22 mouse cellular contexts compared by ENCODE assay signal in the genomic region with DNA sequence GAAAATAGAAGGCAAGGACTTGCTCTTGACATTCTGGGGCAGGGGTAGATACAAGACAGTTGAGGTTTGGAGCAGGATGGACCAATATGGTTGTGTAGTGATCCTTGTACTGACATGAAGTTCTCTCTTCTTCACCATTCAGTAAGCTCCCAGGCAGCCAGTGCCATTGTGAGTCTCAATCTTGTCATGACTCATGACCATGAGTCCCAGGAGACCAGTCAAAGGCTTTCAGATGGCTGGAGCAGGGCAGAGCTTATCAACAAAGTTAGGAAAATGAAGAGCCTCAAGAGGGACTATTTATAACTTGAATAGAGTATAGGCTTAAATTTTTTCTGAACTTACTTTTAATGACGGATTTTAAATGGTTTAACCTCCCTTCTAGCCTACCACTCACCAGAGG.
DNase-seq lines count a peak whose midpoint lies in the region; ATAC-seq lines count a peak whose summit lies in the region.
"Had no signal": no experiment of that assay in that cellular context is flagged by ENCODE, and none has a peak within 500 bp of the region (broad histone marks: within the 10 kb centered on the region; RNA-seq: fewer than 3 reads in every experiment).

No protein-coding gene starts in this region.

- 62% methylated on average over 1 of the region's 1 CpGs for WGBS in heart, embryonic 10.5 days

- peak; percentile 76 for DNase-seq in heart, adult 11 months
- DNase-seq in heart, embryonic 10.5 days (ENCODE audit: low spot score): no peak
- DNase-seq in heart, adult 8-10 months (ENCODE audit: low spot score): peak; percentile 9
- DNase-seq in heart, postnatal 10 days: no peak
- no peak for DNase-seq in right cerebral cortex, adult 18-20 months
- DNase-seq: adrenal gland, adult 2 months; adrenal gland, postnatal 10 days; adrenal gland, postnatal 25 days; B cell, adult 2 months; cerebellum, adult 11-12 months; cerebellum, adult 9-10 months; cerebellum, postnatal 10 days; cerebellum, postnatal 25 days had no signal

- no peaks in the 10 kb centered on the region for H3K4me1 ChIP-seq in heart, embryonic 10.5 days
- H3K4me1 ChIP-seq: embryonic facial prominence, embryonic 10.5 days; embryonic facial prominence, embryonic 12.5 days; forebrain, embryonic 10.5 days; forebrain, embryonic 12.5 days had no signal

- intact Hi-C loops in heart, postnatal 10 days (cut with DNase I): no loop called here

- H3K27ac ChIP-seq in heart, embryonic 10.5 days: no peak overlapping the region
- H3K27ac ChIP-seq: embryonic facial prominence, embryonic 10.5 days; embryonic facial prominence, embryonic 12.5 days; forebrain, embryonic 10.5 days; forebrain, embryonic 12.5 days had no signal

- no peaks in the 10 kb centered on the region for H3K36me3 ChIP-seq in heart, embryonic 10.5 days
- H3K36me3 ChIP-seq: embryonic facial prominence, embryonic 10.5 days; embryonic facial prominence, embryonic 12.5 days; forebrain, embryonic 10.5 days; forebrain, embryonic 12.5 days had no signal

- H3K27me3 ChIP-seq in heart, embryonic 10.5 days (ENCODE audit: insufficient read depth, poor library complexity, severe bottlenecking): no peaks in the 10 kb centered on the region
- H3K27me3 ChIP-seq: embryonic facial prominence, embryonic 12.5 days; forebrain, embryonic 12.5 days had no signal

- H3K9me3 ChIP-seq in heart, embryonic 10.5 days: no peaks in the 10 kb centered on the region
- H3K9me3 ChIP-seq: embryonic facial prominence, embryonic 10.5 days; embryonic facial prominence, embryonic 12.5 days; forebrain, embryonic 10.5 days; forebrain, embryonic 12.5 days had no signal

- H3K4me3 ChIP-seq in heart, embryonic 10.5 days: no peak overlapping the region
- H3K4me3 ChIP-seq: embryonic facial prominence, embryonic 10.5 days; embryonic facial prominence, embryonic 12.5 days; erythroblast, embryonic 14.5 days; forebrain, embryonic 10.5 days; forebrain, embryonic 12.5 days had no signal

- peak; percentile 64; the same call in 1 of the 2 replicates for ATAC-seq in erythroblast, adult 5-6 weeks (replicated peaks; ENCODE audit: low FRiP score, poor library complexity, severe bottlenecking)
- ATAC-seq: CD4-positive, CD25-positive, alpha-beta regulatory T cell, adult 4 months; forebrain, embryonic 14.5 days; forebrain, embryonic 16.5 days had no signal

Comparison
In these comparisons a context has a peak if more than half of its experiments do, and no peak if none do; other contexts are left out.
1. DNase-seq: peak in heart, adult 11 months (single experiment) and heart, adult 8-10 months (single experiment); none in heart, embryonic 10.5 days (single experiment), heart, postnatal 10 days (0 of 2) and right cerebral cortex, adult 18-20 months (single experiment).